Mouse (Mus musculus) embryonic fibroblast, embryonic 13.5 days (primary cell): ENCODE measurements at regions not wholly inside any gene's neighbourhood (a gene's known extent, or its start where the extent isn't known, plus 50 kb on each side); places are given as distances from the start of the nearest gene placed in this dataset.
"Not testable (repeated sequence)": the region's sequence is repeated elsewhere in the genome, so short reads cannot be mapped to it uniquely, and the experiment has no call there.

ENCODE experiments used
- H3K27ac ChIP-seq: 2 replicates; pipeline ENCODE4 v1.5.1; 2012; ENCODE audit warnings: low read length, control low read depth, inconsistent platforms; ENCODE audit not compliant: insufficient read depth
- H3K4me1 ChIP-seq: 2 replicates; pipeline ENCODE4 v1.6.1; 2011; ENCODE audit warnings: low read length; ENCODE audit not compliant: control insufficient read depth, insufficient read depth
- H3K4me3 ChIP-seq: 2 replicates; pipeline ENCODE4 v1.5.1; 2011; ENCODE audit warnings: mild to moderate bottlenecking, control low read depth, low read length; ENCODE audit not compliant: insufficient read depth
- CTCF ChIP-seq: IDR thresholded peaks from 2 replicates; pipeline ENCODE4 v1.5.1; 2011; ENCODE audit warnings: mild to moderate bottlenecking, control low read depth, low read length, moderate library complexity, borderline replicate concordance; ENCODE audit not compliant: insufficient read depth
- POLR2A ChIP-seq: IDR thresholded peaks from 2 replicates; pipeline ENCODE4 v1.6.1; 2011; ENCODE audit warnings: low read depth, mild to moderate bottlenecking, control low read depth, low read length, moderate library complexity

DNA sequence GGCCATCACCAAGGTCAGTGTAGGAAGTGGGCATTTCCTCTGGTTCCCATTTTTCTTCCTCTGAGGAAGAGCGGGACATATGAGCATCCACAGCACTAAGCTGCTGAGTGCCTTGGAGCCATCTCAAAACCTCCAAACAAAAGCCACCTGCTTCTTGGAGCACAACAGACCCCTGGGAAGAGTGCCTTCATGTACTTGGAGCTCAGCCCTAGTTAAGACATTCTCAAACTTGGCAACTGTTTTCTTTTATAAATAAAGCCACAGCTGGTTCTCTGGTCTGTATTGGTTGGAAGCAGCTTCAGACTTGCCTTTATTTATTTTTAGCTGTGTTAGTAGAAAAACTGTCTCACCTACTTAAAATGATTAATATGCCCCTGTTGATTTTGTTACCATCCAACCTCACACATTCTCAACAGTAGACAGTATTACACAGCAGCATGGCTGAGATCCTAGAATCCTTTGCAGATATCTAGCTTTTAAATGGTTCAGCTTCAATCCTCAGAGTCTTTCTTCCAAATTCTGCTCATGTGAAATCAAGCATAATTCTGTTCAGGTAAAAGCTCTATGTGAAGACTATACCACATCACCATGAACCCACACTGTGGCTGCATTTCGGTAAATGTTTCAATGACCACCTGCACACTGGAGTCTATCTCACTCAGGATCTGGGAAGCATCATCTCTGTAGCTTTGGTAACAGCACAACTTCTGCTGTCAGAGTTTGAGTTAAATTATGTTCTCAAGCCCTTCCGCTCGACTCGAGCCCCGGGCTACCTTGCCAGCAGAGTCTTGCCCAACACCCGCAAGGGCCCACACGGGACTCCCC lies 186.4 kb upstream of the Rarb start:
- TF ChIP-seq POLR2A (no peak), CTCF (no peak)
- Histone ChIP-seq H3K4me3 (no peak overlapping the region), H3K4me1 (no peaks in the 10 kb centered on the region), H3K27ac (no peak overlapping the region)

DNA sequence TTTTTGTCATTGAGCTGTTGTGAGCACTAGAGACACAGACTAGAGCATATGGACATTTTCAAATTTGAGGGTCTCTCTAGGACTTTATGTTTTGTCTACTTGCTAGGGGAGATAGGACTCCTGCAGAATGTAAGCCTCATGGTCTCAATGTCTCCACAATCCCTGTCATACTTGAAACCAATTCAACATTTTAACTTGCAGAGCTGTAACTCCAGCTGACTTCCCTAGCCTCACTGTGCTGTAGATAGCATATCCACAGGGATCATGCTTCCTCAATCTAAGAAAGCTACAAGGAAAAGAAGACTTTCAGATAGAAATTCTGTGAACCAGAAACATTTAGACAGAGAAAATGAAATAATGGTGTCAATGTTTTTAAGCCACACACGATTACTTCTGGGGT lies 185.8 kb upstream of the Rarb start:
- TF ChIP-seq POLR2A (no peak), CTCF (no peak)
- no peak overlapping the region for H3K4me3 ChIP-seq
- H3K4me1 ChIP-seq: no peaks in the 10 kb centered on the region
- H3K27ac ChIP-seq: no peak overlapping the region

DNA sequence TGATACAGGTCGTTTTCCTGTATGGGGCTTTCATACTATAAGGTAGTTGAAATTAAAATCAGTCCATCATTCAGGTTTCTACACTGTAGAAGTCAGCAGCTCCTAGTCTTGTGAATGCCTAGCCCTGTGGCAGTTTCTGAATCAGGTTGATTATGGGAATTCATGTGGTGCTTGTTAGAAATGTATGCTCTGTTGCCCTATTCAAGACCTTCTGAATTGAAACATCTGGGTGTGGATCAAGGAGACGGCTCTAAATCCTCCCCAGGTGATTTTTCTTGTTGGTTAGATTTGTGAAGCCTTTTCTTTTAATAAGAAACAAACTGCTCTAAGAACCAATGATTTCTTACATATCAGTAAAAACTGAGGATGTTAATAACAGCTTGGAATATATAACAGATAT lies 177.8 kb upstream of the Rarb start:
- Histone ChIP-seq H3K4me3 (no peak overlapping the region), H3K27ac (no peak overlapping the region), H3K4me1 (no peaks in the 10 kb centered on the region)
- TF ChIP-seq POLR2A (no peak), CTCF (no peak)

DNA sequence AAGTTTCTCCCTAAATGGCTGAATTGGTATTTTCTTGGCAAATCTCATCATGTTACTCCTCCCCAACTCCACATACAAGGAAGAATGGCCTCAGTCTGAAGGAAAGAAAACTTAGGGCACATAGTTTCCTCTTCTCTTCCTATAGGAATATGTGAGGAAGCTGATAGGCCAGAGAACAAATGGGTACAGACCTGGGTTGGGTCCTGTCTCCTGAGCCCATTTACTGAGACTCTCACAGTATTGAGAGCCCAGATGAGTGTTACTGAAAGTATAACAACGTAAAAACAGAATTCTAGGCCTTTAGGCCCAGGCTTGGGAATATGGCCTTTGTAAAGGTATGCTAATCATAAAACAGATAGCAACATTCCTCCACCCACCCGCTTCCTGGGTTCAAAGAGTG lies 152.0 kb upstream of the Rarb start:
- H3K27ac ChIP-seq, H3K4me1 ChIP-seq, H3K4me3 ChIP-seq: not testable (repeated sequence)

DNA sequence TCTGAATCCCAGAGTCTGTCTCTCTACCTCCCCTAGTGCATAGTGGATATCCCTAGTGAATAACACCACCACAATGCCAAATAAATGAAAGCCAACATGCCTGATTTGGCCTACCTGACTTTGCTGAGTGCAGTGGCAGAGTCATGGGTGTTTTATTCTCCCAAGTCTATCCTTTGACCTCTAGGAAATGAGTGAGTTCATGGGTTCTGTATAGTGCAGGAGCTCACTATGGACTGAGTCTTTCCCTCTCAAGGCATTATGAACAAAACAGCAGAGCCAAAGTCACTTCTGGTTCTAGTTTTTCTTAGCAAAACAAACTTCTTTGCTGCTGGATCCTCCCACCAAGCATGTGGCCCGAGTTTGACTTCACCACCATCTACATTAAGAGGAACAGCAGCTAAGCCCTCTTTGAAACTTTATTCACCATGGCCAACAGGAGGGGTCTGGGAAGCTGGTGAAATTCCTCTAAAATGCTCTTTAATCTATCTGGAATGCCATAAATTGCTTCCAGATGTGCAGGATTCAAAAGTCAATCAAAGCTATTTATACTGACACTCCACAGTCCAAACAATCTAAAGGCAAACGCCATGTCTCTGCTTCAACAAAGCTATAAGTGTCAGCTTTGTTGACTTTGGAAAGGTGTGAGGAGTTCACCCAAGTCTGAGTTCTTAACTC lies 145.9 kb upstream of the Rarb start:
- peak overlapping the region; percentile 41 for H3K27ac ChIP-seq
- no peak for TF ChIP-seq CTCF
- no peak for TF ChIP-seq POLR2A

DNA sequence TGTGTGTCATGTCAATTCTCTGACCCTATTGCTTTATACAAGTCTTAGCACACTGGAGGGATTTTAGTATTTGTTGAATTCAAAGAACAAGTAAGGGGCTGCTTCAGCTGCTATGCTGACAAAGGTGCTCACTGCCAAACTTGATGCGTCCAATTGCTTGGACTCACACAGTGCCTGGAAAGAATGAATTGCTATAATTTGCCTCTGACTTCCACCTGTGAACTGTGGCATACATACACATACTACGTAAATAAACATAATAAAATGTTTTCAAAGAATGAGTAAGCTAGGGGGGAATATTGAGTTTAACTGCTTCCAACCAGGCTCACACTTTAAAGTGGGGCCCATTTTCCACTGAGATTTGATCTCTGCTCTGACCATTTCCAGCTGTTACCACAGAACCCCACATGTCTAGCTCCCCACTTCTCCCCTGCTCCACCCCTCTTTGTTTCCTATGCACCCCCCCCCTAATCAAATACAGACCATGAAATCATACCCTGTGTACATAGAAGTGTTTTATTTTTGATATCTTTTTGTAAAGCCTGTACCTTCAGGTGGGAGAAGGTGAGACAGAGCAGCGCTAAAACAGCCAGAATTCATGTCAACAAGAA lies 143.4 kb upstream of the Rarb start:
- no peak for TF ChIP-seq CTCF

More for the DNA sequence above, 145.9 kb upstream of the Rarb start:
- Histone ChIP-seq H3K4me3 (no peak overlapping the region), H3K4me1 (peaks cover 4% of the 10 kb centered on the region)

DNA sequence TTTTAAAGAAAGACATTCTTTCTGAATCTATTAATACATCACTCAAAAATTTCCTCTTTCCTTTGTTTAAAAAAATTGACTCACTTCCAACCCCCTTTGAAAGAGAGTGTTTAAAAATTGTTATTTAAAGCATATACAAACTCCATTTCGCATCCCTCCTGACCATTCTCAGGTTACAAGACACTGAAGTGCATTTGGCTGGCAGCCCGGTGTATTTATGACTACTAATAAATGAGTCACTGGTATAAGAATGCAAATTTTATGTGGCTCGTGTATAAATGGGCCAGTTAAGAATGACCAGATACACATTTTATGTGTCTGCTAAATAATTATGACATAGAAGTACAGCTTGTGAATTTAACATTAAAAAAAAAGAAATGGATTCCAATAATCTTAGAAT lies 138.8 kb upstream of the Rarb start:
- no peak overlapping the region for H3K27ac ChIP-seq
- no peak for TF ChIP-seq CTCF
- TF ChIP-seq POLR2A: no peak
- no peak overlapping the region for H3K4me3 ChIP-seq
- peaks cover 12% of the 10 kb centered on the region for H3K4me1 ChIP-seq

More for the DNA sequence above, 143.4 kb upstream of the Rarb start:
- Histone ChIP-seq H3K4me1 (peaks cover 12% of the 10 kb centered on the region), H3K27ac (no peak overlapping the region), H3K4me3 (no peak overlapping the region)

- Histone ChIP-seq H3K4me1 (peaks cover 12% of the 10 kb centered on the region), H3K4me3 (no peak overlapping the region), H3K27ac (no peak overlapping the region)
- TF ChIP-seq POLR2A (no peak), CTCF (no peak)
Measured at GRCm38 (mm10) chr14:16954511-16955443, 135.8 kb upstream of the Rarb start.

GRCm38 (mm10) chr14:16948736-16949135 lies 129.8 kb upstream of the Rarb start:
- H3K4me3 ChIP-seq: no peak overlapping the region
- TF ChIP-seq CTCF (no peak), POLR2A (no peak)
- peaks cover 5% of the 10 kb centered on the region for H3K4me1 ChIP-seq

More at GRCm38 (mm10) chr14:16948736-16949135, 129.8 kb upstream of the Rarb start:
- H3K27ac ChIP-seq: no peak overlapping the region
